Mouse (Mus musculus): ENCODE data around the gene Akp3. TPM values are rescaled to one million over a fixed set of nuclear protein-coding genes. Genes with fewer than 3 reads are reported as not detected.

Akp3 gene
- not detected in 2 replicates for polyA plus RNA-seq (2015; fragmentation: Nextera tagmentation; extraction: Ambion mirVana)

DNA sequence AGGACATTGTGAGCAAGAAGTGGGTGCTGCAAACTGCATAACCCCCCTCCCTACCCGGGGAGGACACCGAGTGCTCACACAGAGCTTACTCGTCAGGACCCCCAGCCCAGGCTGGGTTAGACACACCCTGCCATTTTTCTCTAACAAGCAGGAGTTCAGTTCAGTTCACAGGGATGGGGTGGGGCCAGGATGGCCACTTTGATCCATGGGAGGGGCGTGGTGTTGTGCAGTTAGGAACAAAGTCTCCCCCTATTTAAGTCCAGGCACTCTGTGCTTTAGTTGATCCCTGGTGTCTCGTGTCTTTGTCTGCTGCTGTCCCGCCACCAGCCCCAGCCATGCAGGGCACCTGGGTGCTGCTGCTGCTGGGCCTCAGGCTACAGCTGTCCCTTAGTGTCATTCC is at the start of gene Akp3:
Akp3 (plus strand) TSS at position 301 of the 400 bp plus-strand sequence.
- H3K4me2 ChIP-seq (replicated peaks), result no peak within 1 kb of the TSS
- H3K27ac ChIP-seq, result no peak within 1 kb of the TSS
- no peaks in the 10 kb centered on the region for H3K36me3 ChIP-seq
- H3K27me3 ChIP-seq, result peaks cover 41% of the 10 kb centered on the region
- no peaks in the 10 kb centered on the region; the same call in 1 of the 2 replicates for H3K4me1 ChIP-seq (replicated peaks)
- 78% methylated on average over 6 of the region's 6 CpGs for WGBS
- no peak within 1 kb of the TSS for H3K9ac ChIP-seq (replicated peaks)
- no peak within 1 kb of the TSS for H3K4me3 ChIP-seq (replicated peaks)
- H3K9me3 ChIP-seq, result no peaks in the 10 kb centered on the region
- ATAC-seq, result no peak

DNA sequence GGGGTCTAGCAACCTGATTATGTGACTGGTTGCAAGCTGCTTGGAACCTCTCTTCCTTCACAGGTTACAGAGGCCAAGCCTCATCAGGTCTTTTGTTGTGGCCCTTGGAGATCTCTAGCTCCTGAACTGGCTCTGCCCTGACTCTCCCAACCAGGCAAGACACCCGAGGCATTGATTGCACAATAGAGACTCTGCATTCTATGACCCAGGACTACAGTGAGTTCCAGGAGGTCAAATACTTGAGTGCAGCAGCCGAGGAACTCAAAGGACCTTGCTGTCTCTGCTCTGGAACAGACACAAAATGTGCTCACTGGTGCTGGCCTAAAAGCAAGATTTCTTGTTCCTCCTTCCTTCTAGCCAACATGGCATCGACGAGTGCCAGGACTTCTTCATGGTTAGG is 38.6 kb upstream of the Akp3 start:
- no peaks in the 10 kb centered on the region for H3K4me1 ChIP-seq (replicated peaks)
- no peak for ATAC-seq
- no peak overlapping the region for H3K4me2 ChIP-seq (replicated peaks)
- H3K36me3 ChIP-seq, result no peaks in the 10 kb centered on the region
- no peak overlapping the region for H3K27ac ChIP-seq
- no peak overlapping the region for H3K9ac ChIP-seq (replicated peaks)
- no peaks in the 10 kb centered on the region for H3K27me3 ChIP-seq
- no peaks in the 10 kb centered on the region for H3K9me3 ChIP-seq
- 76% methylated on average over 4 of the region's 4 CpGs for WGBS
- no peak overlapping the region for H3K4me3 ChIP-seq (replicated peaks)

DNA sequence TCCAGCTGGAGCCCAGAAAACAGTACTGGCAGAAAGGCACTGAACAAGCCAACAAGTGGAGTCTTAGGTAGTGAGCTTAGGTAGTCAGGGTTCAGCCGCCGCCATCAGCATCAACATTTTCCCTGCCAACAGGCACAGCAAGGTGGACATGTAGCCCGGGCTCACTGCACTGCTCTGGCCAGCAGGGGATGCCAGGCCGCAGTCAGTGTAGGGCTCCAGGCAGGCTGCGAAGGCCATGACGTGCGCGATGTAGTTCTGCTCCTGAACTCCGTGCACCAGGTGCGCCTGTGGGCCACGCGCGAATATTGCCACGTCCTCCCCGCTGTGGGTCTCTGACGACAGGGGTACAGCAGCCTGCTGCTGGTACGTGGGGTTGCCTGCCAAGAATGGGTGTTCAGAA is 37.8 kb upstream of the Akp3 start:
- H3K9ac ChIP-seq (replicated peaks), result no peak overlapping the region
- no peak for ATAC-seq
- H3K4me3 ChIP-seq (replicated peaks), result no peak overlapping the region
- no peaks in the 10 kb centered on the region for H3K36me3 ChIP-seq
- no peak overlapping the region for H3K27ac ChIP-seq
- H3K4me2 ChIP-seq (replicated peaks), result no peak overlapping the region
- H3K27me3 ChIP-seq, result no peaks in the 10 kb centered on the region
- H3K4me1 ChIP-seq (replicated peaks), result no peaks in the 10 kb centered on the region
- 76% methylated on average over 17 of the region's 17 CpGs for WGBS
- H3K9me3 ChIP-seq, result no peaks in the 10 kb centered on the region

DNA sequence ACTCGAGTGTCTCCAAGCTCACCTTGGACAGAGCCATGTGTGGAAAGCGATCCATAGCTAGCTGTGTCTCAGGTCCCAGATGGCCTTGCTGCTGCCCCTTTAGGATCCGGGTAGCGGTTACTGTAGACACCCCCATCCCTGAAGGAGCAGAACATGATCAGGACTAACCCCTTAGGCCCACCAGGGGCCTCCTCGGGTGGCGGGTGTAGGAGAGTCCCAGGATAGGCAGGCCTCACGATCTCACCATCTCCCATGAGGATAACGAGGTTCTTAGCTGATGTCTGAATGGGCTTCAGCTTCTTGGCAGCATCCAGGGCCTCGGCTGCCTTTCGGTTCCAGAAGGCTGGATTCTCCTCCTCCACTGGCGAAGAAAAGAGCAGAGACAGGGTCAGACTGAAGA is 35.5 kb upstream of the Akp3 start:
- no peak for ATAC-seq
- no peak overlapping the region for H3K9ac ChIP-seq (replicated peaks)
- H3K4me2 ChIP-seq (replicated peaks), result no peak overlapping the region
- H3K36me3 ChIP-seq, result no peaks in the 10 kb centered on the region
- H3K27ac ChIP-seq, result no peak overlapping the region
- no peaks in the 10 kb centered on the region for H3K4me1 ChIP-seq (replicated peaks)
- WGBS, result 88% methylated on average over 11 of the region's 11 CpGs
- no peak overlapping the region for H3K4me3 ChIP-seq (replicated peaks)
- no peaks in the 10 kb centered on the region for H3K9me3 ChIP-seq
- no peaks in the 10 kb centered on the region for H3K27me3 ChIP-seq

DNA sequence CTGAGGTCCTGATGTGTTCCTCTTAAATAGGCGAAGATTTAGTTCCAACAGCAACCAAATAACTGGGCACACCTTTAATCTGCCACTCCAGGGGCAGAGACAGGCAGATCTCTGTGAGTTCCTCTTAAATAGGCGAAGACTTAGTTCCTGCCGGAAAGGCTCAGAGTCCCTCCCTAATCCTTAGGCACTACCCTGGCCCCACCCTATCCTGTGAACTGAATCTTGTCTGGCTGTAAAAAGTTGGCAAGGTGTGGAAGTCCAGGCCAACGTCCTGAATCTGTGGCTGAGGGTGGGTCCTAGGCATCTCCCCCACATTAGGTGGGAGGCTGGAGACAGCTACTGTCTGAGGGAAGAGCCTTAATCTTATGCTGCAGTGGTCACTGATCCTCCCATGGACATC is 34.9 kb upstream of the Akp3 start, which contains the start of gene Alppl2:
Alppl2 (minus strand) TSS at position 101 of the 400 bp plus-strand sequence.
- 82% methylated on average over 4 of the region's 4 CpGs for WGBS
- no peaks in the 10 kb centered on the region for H3K36me3 ChIP-seq
- no peaks in the 10 kb centered on the region for H3K4me1 ChIP-seq (replicated peaks)
- H3K4me2 ChIP-seq (replicated peaks), result no peak within 1 kb of the TSS
- no peak for ATAC-seq
- H3K4me3 ChIP-seq (replicated peaks), result no peak within 1 kb of the TSS
- no peak within 1 kb of the TSS for H3K27ac ChIP-seq
- no peaks in the 10 kb centered on the region for H3K9me3 ChIP-seq
- H3K27me3 ChIP-seq, result no peaks in the 10 kb centered on the region
- no peak within 1 kb of the TSS for H3K9ac ChIP-seq (replicated peaks)

DNA sequence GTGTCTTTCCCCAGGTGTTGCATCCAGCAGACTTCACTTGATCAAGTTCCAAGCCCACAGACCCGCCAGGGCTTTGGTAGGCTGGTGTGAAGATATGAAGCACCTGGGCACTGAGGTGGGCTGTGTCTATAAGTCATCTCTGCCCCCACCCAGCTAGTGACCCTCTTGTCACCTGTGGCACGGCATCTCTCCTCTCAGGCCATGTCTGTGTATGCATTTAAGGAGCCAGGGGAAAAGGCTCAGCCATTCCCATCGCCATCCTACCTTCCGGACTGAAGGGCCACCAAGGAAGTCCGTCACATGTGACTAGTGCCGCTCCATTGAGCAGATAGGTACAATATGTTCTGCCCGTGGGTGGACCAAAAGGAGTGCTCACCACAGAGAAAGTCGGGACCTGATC is 29.1 kb upstream of the Akp3 start:
- 81% methylated on average over 8 of the region's 8 CpGs for WGBS
- Histone ChIP-seq H3K9ac (replicated peaks) (no peak overlapping the region), H3K36me3 (no peaks in the 10 kb centered on the region), H3K27ac (no peak overlapping the region), H3K4me3 (replicated peaks) (no peak overlapping the region), H3K4me1 (replicated peaks) (peaks cover 6% of the 10 kb centered on the region), H3K9me3 (no peaks in the 10 kb centered on the region), H3K27me3 (peaks cover 4% of the 10 kb centered on the region; the same call in 1 of the 2 replicates), H3K4me2 (replicated peaks) (no peak overlapping the region)
- ATAC-seq, result no peak

DNA sequence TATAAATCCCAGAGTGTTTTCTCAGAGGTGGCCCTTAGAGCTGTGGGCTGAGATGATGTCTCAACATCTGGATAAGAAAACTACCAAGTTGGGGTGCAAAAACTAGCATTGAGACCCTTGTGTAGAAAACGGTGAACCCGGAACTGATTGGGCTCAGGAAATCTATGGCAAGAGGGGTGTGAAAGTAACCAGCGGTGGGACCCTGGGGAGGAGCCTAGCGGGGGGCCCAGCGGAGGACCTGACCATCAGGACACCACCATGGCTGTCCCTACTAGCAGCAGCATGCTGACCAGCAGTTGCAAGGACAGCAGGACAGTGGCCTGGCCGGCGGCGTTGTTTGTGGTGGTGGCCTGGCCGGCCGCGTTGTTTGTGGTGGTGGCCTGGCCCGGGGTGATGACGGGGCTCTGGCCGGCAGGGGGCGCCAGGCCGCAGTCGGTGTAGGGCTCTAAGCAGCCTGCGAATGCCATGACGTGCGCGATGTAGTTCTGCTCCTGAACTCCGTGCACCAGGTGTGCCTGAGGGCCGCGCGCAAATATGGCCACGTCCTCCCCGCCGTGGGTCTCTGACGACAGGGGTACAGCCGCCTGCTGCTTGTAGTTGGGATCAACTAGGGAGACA is 26.3 kb upstream of the Akp3 start:
- H3K27me3 ChIP-seq, result peaks cover 4% of the 10 kb centered on the region; the same call in 1 of the 2 replicates
- no peaks in the 10 kb centered on the region for H3K36me3 ChIP-seq
- ATAC-seq, result peak; percentile 87
- peaks cover 6% of the 10 kb centered on the region for H3K4me1 ChIP-seq (replicated peaks)
- WGBS, result 16% methylated on average over 30 of the region's 30 CpGs
- H3K27ac ChIP-seq, result no peak overlapping the region
- H3K4me2 ChIP-seq (replicated peaks), result peak overlapping the region; percentile 40
- no peak overlapping the region for H3K4me3 ChIP-seq (replicated peaks)
- H3K9me3 ChIP-seq, result no peaks in the 10 kb centered on the region
- H3K9ac ChIP-seq (replicated peaks), result no peak overlapping the region

DNA sequence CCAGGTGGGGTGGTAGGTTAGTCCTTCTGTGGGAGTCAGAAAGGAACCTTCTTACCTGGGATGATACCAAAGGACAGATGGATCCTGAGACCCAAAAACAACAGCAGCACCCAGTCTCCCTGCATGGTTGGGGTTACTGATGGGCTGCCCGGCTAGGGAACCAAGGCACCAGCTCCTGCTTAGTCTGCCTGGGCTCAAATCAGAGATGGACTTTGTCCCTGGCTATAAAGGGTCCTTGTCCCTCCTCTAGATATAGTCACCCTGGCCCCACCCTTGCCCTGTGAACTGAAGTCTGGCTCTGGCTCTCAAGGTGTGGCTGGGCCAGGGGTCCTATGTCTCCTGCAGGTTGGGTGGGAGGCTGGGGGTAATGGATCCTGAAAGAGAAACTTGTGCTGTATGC is 23.4 kb upstream of the Akp3 start, which contains the start of gene Alpi:
Alpi (minus strand) TSS at position 196 of the 400 bp plus-strand sequence.
- H3K4me1 ChIP-seq (replicated peaks), result peaks cover 6% of the 10 kb centered on the region
- no peak for ATAC-seq
- 95% methylated on average over 1 of the region's 1 CpGs for WGBS
- no peak within 1 kb of the TSS for H3K4me2 ChIP-seq (replicated peaks)
- H3K27me3 ChIP-seq, result peaks cover 4% of the 10 kb centered on the region; the same call in 1 of the 2 replicates
- no peak within 1 kb of the TSS for H3K4me3 ChIP-seq (replicated peaks)
- no peaks in the 10 kb centered on the region for H3K9me3 ChIP-seq
- no peaks in the 10 kb centered on the region for H3K36me3 ChIP-seq
- H3K9ac ChIP-seq (replicated peaks), result no peak within 1 kb of the TSS
- no peak within 1 kb of the TSS for H3K27ac ChIP-seq

DNA sequence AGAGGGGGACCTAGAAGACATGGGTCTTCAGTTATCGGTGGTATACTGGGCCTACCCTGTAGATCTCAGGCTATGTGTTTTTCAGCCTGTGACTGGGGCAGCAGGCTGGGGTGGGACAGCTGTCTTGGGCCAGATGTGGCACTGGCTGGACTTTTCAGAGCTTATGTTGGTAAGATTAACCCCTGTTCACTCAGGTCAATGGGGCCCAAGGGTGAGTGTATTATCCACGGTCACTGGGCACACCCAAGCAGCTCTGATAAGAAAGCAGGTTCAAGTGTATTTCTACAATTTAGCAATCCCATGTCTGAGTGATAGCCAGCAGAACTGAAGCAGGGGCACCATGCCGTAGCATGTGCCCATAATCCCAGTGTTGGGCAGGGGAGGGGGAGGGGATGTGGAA is 22.7 kb upstream of the Akp3 start:
- WGBS, result 76% methylated on average over 3 of the region's 3 CpGs
- ATAC-seq, result no peak

DNA sequence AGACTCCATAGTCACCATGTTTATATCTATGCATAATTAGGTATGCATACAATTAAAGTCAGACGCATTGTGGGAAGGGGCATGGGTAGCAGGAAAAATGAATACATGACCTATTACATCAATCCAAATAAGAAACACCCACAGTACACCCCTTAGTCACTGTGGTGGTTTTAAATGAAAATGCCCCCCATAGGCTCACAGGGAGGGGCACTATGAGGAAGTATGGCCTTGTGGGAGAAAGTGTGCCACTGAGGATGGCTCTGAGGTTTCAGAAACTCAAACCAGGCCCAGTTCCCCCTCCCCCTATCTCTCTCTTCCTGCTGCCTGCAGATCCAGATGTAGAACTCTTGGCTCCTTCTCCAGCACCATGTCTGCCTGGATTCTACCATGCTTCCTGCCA is 20.8 kb upstream of the Akp3 start:
- 83% methylated on average over 1 of the region's 1 CpGs for WGBS
- H3K4me2 ChIP-seq (replicated peaks), result no peak overlapping the region

More for the DNA sequence above, 22.7 kb upstream of the Akp3 start:
- Histone ChIP-seq H3K4me1 (replicated peaks) (peaks cover 6% of the 10 kb centered on the region), H3K27ac (no peak overlapping the region), H3K9me3 (no peaks in the 10 kb centered on the region), H3K36me3 (no peaks in the 10 kb centered on the region), H3K4me2 (replicated peaks) (no peak overlapping the region), H3K9ac (replicated peaks) (no peak overlapping the region), H3K27me3 (peaks cover 4% of the 10 kb centered on the region; the same call in 1 of the 2 replicates), H3K4me3 (replicated peaks) (no peak overlapping the region)

DNA sequence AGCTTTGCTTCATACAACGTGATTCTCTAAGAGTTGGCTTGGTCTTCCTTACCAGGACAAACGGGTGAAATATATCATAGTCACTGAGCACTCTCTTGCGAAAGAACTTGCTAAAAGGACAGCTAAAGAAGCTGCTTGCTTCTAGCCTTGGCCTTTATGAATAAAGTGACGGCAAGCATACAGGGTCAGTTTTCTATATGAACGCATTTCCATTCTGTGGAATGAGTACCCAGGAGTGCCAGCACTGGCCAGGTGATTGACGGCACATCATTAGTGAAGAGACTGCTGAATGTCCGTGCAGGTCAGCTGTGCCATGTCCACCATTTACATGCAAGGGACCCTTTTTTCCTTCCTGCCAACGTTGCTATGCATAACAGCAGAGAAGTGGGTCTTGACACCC is 18.2 kb upstream of the Akp3 start:
- ATAC-seq, result no peak
- Histone ChIP-seq H3K9ac (replicated peaks) (no peak overlapping the region), H3K9me3 (no peaks in the 10 kb centered on the region), H3K27me3 (no peaks in the 10 kb centered on the region), H3K4me2 (replicated peaks) (no peak overlapping the region), H3K36me3 (no peaks in the 10 kb centered on the region), H3K4me3 (replicated peaks) (no peak overlapping the region), H3K27ac (no peak overlapping the region), H3K4me1 (replicated peaks) (no peaks in the 10 kb centered on the region)
- WGBS, result 80% methylated on average over 8 of the region's 8 CpGs

More for the DNA sequence above, 20.8 kb upstream of the Akp3 start:
- Histone ChIP-seq H3K9ac (replicated peaks) (no peak overlapping the region), H3K4me1 (replicated peaks) (peaks cover under 1% of the 10 kb centered on the region; the same call in 1 of the 2 replicates), H3K27me3 (peaks cover 4% of the 10 kb centered on the region; the same call in 1 of the 2 replicates), H3K36me3 (no peaks in the 10 kb centered on the region), H3K4me3 (replicated peaks) (no peak overlapping the region), H3K27ac (no peak overlapping the region), H3K9me3 (no peaks in the 10 kb centered on the region)
- ATAC-seq, result no peak

DNA sequence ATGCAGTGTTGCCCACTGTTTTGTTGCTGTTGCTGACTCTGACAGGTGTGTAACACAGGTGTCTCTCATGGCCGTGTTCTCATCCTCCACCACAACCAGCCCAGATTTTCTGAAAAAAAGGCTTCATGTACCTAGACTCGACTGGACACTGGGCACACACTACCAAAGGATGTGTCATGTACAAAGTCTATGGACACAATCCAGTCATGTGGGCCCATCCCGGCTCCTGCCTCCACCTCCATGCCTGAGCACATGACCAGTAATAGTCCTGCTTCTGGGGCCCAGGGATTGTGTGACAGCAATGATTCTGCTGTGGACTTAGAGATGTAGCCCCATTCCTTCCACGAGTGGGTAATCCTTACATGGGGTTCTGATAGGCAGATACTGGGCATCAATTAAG is 16.2 kb upstream of the Akp3 start:
- Histone ChIP-seq H3K9me3 (no peaks in the 10 kb centered on the region), H3K4me3 (replicated peaks) (no peak overlapping the region), H3K27ac (no peak overlapping the region), H3K4me2 (replicated peaks) (no peak overlapping the region), H3K36me3 (no peaks in the 10 kb centered on the region), H3K9ac (replicated peaks) (no peak overlapping the region), H3K4me1 (replicated peaks) (no peaks in the 10 kb centered on the region), H3K27me3 (no peaks in the 10 kb centered on the region)
- 89% methylated on average over 4 of the region's 4 CpGs for WGBS
- ATAC-seq, result no peak
